Mouse (Mus musculus) ES-Bruce4 (cell line): Measurements from ENCODE around the gene Fbxo42. TPM values are rescaled to one million over a fixed set of nuclear protein-coding genes. Genes with fewer than 3 reads are reported as not detected.

ENCODE experiments used
- H3K27ac ChIP-seq: 2 replicates; pipeline ENCODE4 v1.5.1; 2012; ENCODE audit warnings: low read length, inconsistent platforms; ENCODE audit not compliant: insufficient read depth
- H3K27me3 ChIP-seq: 2 replicates; pipeline ENCODE4 v1.6.1; 2012; ENCODE audit warnings: mild to moderate bottlenecking, low read length, inconsistent platforms; ENCODE audit not compliant: control insufficient read depth, poor library complexity, insufficient read depth, severe bottlenecking
- H3K36me3 ChIP-seq: 2 replicates; pipeline ENCODE4 v1.6.1; 2012; ENCODE audit warnings: inconsistent platforms, mild to moderate bottlenecking, low read length, moderate library complexity; ENCODE audit not compliant: control insufficient read depth, poor library complexity, insufficient read depth, severe bottlenecking
- H3K4me1 ChIP-seq: one replicate; pipeline ENCODE4 v1.8.1; 2011; ENCODE audit warnings: low read length; ENCODE audit not compliant: control insufficient read depth, insufficient read depth
- H3K4me3 ChIP-seq: 2 replicates; pipeline ENCODE4 v1.5.1; 2011; ENCODE audit warnings: low read depth, mild to moderate bottlenecking, low read length
- H3K9ac ChIP-seq: 2 replicates; pipeline ENCODE4 v1.6.1; 2012; ENCODE audit warnings: low read depth, mild to moderate bottlenecking, inconsistent platforms; ENCODE audit not compliant: poor library complexity, severe bottlenecking
- H3K9me3 ChIP-seq: replicated peaks from 2 replicates; pipeline ENCODE4 v1.6.1; 2012; ENCODE audit warnings: mild to moderate bottlenecking, low read length, inconsistent platforms; ENCODE audit not compliant: control insufficient read depth, poor library complexity, insufficient read depth, severe bottlenecking
- CTCF ChIP-seq: IDR thresholded peaks from one replicate; pipeline ENCODE4 v1.8.1; 2011; ENCODE audit warnings: low read depth, low read length
- EP300 ChIP-seq: IDR thresholded peaks from 2 replicates; pipeline ENCODE4 v1.6.1; 2011; ENCODE audit warnings: low read depth, low read length; ENCODE audit not compliant: insufficient read depth
- POLR2A ChIP-seq: IDR thresholded peaks from one replicate; pipeline ENCODE4 v1.8.1; 2011; ENCODE audit warnings: low read length; ENCODE audit not compliant: insufficient read depth
- polyA plus RNA-seq: library from polyadenylated mRNA; stranded (reverse); fragments of >200 nt; gene quantifications from 2 replicates; pipeline ENCODE4 v1.2.4, GENCODE M21; 2011; ENCODE audit warnings: low read depth; ENCODE audit not compliant: missing spikeins, insufficient read depth, insufficient read length

Fbxo42 gene
- polyA plus RNA-seq, 1 experiment: 31.8 TPM

DNA sequence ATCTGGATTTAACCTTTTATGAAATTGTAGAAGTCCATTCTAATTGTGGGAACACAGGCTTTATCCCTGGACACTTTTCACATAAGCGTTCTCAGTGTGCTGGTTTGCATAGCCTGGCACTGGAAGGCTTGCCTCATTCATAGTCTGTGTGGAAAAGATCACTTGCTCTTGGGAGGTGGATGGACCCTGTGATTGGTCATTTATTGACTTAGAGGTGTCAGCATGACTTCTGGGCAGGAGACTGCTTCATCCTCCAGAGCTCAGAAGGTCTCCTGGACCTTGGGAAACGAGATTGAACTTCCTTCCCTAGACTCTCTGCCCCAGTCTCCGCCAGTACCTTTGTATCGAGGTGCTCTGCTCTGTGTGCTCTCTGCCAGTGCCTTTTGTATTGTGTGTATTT lies 36.7 kb downstream of the Fbxo42 start:
- H3K4me1 ChIP-seq: no peaks in the 10 kb centered on the region
- no peak overlapping the region for H3K4me3 ChIP-seq
- no peaks in the 10 kb centered on the region for H3K27me3 ChIP-seq
- no peaks in the 10 kb centered on the region for H3K9me3 ChIP-seq
- TF ChIP-seq POLR2A (no peak), EP300 (no peak), CTCF (no peak)
- peaks cover 3% of the 10 kb centered on the region for H3K36me3 ChIP-seq
- no peak overlapping the region for H3K9ac ChIP-seq
- no peak overlapping the region for H3K27ac ChIP-seq

DNA sequence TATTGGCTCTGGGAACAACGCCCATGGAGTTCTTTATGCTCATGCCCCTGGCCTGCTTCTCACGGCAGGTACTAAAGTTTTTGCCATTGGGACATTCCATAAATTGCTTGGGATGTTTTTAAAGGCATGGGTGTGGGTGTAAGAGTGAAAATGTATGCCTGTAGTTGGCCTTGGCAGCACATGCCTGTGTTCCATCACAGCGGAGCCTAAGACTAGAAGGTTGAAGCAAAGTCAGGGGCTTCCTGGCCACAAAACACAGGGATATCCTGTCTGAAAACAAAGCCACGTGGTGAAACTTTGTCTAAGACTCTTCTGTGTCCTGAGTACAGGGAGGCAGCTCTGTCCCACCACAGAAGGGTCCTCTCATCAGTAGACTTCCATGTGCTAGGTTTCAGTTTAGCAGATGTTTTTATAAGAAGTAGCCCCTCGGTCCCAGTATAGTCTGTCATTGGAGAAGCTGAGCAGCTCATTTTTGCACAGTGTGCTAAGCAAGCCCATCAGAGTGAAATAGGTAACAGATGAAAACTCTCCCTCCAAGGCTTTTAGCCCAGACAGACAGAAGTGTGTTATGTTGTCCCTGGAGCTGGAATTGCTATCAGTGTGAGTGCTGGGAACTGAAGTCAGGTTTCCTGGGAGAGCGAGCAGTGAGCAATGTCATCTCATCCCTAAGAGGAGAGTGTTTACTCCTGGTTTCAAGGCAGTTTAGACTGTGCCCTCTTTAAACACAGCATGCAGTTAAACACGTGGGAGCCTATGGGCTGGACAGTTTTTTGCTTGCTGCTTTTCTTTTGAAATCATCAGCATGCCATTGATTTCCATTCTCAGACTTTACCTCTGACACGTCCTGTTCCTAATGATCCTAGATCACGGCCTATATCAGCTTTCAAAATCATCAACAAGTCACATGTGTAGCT lies 39.5 kb downstream of the Fbxo42 start:
- Histone ChIP-seq H3K9me3 (no peaks in the 10 kb centered on the region), H3K4me1 (no peaks in the 10 kb centered on the region), H3K27me3 (no peaks in the 10 kb centered on the region), H3K9ac (no peak overlapping the region), H3K27ac (no peak overlapping the region), H3K36me3 (peaks cover 3% of the 10 kb centered on the region; the same call in 1 of the 2 replicates), H3K4me3 (no peak overlapping the region)
- no peak for TF ChIP-seq CTCF
- TF ChIP-seq POLR2A: no peak
- no peak for TF ChIP-seq EP300

DNA sequence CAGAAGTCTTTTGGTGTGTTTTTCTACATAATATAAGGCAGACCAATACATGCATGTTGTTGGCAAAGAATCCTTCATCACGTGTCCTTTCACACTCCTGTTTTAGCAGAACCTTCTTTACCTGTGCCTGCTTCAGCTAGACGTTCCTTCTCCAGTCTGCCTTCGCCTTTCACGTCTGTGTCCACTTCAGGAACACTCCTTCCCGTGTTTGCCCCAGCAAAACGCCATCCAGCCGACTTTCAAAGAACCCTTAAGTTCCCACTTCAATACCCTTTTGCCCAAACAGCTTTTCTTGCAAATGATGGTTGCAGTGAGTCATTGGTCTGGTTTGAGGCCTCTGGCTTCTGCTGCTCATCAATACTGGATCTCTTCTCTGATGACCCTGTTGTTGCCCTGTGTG lies 43.6 kb downstream of the Fbxo42 start:
- Histone ChIP-seq H3K27me3 (no peaks in the 10 kb centered on the region), H3K9ac (no peak overlapping the region), H3K27ac (no peak overlapping the region), H3K36me3 (no peaks in the 10 kb centered on the region), H3K4me1 (no peaks in the 10 kb centered on the region), H3K9me3 (no peaks in the 10 kb centered on the region), H3K4me3 (no peak overlapping the region)
- no peak for TF ChIP-seq EP300
- no peak for TF ChIP-seq POLR2A
- TF ChIP-seq CTCF: no peak

DNA sequence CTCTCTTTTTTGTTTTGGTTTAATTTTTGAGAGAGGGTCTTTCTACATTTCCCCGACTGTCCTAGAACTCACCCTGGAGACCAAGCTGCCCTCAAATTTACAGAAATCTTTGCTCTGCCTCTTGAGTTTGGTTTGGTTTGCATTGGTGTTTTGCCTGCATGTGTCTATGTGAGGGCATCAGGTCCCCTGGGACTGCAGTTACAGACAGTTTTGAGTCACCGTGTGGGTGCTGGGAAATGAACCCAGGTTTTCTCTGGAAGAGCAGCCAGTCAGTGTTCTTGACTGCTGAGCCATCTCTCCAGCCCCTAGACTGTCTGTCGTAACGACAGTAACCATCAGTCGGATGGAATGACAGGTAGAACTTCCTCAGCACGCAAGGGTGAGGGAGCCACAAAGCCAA lies 46.8 kb downstream of the Fbxo42 start:
- no peak overlapping the region for H3K4me3 ChIP-seq
- TF ChIP-seq EP300: no peak
- TF ChIP-seq CTCF: no peak
- no peak for TF ChIP-seq POLR2A
- H3K4me1 ChIP-seq: no peaks in the 10 kb centered on the region
- peaks cover 15% of the 10 kb centered on the region for H3K36me3 ChIP-seq
- H3K9me3 ChIP-seq: no peaks in the 10 kb centered on the region
- H3K27ac ChIP-seq: no peak overlapping the region
- H3K27me3 ChIP-seq: no peaks in the 10 kb centered on the region
- H3K9ac ChIP-seq: no peak overlapping the region

DNA sequence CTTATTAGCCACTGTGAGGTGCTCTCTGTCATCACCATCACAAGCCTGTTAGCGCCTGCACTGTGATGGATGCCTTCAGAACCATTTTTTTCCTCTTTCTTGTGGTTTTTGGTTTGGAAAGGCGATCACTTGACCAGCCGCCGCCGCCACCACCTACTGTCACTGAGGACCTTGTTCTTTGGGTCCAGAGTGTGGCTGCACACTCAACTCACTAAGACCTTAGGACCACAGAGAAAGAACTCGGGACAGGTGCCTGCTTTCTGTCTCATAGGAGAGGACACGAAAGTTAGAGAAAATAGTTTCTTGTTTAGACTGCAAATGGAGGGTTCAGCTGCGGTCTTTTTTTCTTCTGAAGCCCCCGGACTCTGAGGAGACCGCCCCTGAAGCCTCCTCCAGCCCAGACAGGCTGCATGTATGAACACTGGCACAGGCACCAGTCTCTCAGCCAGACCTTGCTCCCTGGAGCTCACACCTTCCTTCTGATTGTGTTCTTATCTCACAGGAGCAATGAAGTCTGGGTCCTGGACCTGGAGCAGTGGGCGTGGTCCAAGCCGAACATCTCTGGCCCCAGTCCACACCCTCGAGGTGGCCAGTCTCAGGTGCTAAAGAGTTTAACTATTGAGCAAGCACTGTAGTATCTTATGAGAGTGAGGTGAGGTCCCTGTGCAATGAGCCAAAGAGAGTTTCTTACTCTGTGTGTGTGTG lies 49.4 kb downstream of the Fbxo42 start:
- TF ChIP-seq POLR2A (no peak), EP300 (no peak), CTCF (no peak)
- Histone ChIP-seq H3K4me3 (no peak overlapping the region), H3K36me3 (peaks cover 29% of the 10 kb centered on the region), H3K9ac (no peak overlapping the region), H3K27ac (no peak overlapping the region), H3K4me1 (no peaks in the 10 kb centered on the region), H3K9me3 (no peaks in the 10 kb centered on the region), H3K27me3 (no peaks in the 10 kb centered on the region)

DNA sequence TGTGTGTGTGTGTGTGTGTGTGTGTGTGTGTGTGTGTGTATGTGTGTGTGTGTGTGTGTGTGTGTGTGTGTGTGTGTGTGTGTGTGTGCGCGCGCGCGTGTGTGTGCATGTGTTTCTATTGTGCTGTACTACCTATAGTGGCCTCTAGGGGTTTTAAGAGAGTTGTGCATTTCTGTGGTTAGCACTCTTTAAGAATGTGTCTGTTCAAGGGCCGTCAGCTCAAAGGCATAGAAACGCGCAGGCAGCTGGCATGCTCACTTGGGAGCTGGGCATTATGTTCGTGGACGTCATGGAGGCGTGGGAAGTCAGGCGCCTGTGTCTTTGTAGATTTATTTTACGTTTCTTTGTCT lies 49.9 kb downstream of the Fbxo42 start:
- Histone ChIP-seq H3K4me3 (no peak overlapping the region), H3K27ac (no peak overlapping the region), H3K9me3 (no peaks in the 10 kb centered on the region), H3K9ac (no peak overlapping the region), H3K4me1 (no peaks in the 10 kb centered on the region), H3K36me3 (peaks cover 32% of the 10 kb centered on the region), H3K27me3 (no peaks in the 10 kb centered on the region)
- no peak for TF ChIP-seq POLR2A
- TF ChIP-seq EP300: no peak
- no peak for TF ChIP-seq CTCF
